Mouse (Mus musculus) T-helper 1 cell (primary cell): ENCODE data around the gene Nobox.

Source experiments
- in situ Hi-C: fragments of 300-600 bp; cut with MboI, MseI; formaldehyde crosslinking; loops from one replicate; pipeline ENCODE4 v1.15.1; 2025; ENCODE audit warnings: high pct_unique_total_duplicates

Nobox gene

DNA sequence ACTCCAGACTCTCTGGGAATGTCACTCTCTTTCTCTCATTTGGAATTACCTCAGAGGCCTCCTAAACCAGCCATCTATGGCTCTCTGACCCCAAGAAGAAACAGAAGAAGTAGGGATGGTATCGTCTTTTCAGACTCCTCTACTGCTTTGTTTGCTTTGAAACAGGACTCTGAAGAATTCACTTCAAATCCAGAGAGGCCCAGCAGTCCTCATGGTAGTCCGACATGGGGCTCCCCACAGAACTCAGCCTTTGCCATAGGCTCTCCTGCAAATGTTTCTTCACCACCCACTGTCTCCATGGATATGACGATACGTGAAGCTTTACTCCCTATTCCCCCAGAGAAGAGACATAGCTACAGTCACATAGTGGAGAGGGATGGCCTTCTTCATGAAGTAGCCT lies 35.2 kb downstream of the Nobox start:
- in situ Hi-C loops, result no loop called here

DNA sequence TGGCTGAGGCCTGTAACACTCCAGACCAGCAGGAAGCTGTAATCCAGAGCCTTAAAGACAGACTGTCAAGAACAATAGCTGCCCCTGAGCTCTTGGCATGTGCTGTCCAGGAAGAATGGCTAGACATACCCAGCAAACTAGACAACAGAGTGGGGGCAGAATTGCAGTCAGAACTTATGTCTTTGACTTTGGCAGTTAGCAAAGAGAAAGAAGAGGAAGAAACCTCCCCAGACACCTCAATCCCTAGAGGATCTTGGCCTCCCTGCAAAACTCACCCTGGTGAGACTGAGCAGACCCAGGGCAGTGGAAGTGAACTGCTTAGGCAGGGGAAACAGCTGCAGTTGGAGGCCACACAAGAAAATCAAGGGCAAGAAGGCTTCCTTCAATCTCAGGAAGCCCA lies 36.8 kb downstream of the Nobox start:
- in situ Hi-C loops, result no loop called here

DNA sequence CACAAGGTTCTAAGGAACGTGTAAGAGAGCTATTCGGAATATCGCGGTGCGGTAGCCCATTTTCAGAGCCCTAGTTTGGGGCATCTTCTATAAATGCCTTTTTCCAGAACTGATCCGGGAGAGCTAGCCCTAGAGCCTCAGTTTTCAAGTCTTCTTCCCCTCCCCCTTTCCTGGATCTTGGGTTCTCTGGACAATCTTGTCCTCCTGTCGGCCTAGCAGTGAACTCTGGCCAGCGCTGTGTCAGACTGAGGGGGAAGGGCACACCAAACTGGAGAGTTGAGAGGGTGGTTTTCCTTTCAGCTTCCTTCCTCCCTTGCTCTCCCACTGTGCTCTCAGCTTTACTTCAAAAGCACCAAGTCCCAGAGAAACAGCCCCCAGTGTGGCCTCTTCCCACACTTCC lies 43.0 kb downstream of the Nobox start:
- in situ Hi-C loops, result no loop called here

DNA sequence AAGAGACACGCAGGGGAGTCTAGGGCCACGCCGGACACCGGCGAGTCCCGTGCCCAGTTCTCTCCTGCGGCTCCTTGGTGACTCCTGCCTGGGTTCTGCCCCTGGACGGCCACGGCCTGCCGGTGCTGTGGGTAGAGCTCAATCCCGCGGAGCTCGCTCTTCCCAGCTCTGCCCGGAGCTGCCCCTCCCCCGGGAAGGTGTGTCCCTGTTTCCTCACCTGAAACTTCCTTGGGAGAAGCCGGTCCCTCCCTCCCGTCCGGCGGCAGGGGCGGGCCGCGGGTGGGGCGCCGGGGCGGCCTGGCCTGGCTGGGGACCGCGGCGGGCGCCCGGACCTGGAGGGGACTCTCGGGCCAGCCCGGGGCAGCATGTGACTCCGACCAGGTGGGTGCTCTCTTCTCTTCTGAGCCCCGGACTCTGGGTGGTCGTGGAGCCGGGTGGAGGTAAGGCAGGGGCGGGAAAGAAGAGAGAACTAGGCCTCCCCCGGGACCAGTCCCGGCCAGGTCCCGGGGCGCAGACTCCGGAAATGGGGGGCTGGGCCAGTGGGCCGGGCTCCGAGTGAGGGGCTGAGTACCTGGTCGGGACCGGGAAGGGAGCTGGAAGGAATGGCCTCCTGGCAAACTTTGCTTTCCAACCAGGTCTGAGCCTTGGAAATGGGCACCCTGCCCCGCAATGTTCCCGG lies 43.9 kb downstream of the Nobox start, which contains the start of gene Arhgef5:
Gene Arhgef5 (plus strand): TSS at position 220 of the 679 bp plus-strand sequence.
- in situ Hi-C loops, result no loop called here

DNA sequence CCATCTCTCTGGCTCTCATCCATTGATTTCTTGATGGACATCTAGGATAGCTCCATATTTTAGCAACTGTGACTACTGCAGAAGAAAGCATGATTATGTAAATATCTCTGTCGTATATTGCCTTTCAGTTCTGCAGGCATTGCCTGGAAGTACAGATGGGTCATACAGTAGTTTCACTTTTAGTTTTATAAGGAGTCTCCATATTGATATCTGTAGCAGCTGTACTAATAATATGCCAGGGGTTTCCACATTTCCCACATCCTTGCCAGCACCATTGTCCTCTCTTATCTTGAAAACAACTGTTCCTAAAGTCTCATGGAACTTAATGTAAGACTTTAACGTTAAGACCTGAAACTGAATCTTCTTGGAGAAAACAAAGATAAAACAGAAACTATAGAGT lies 48.6 kb downstream of the Nobox start:
- in situ Hi-C loops, result no loop called here

DNA sequence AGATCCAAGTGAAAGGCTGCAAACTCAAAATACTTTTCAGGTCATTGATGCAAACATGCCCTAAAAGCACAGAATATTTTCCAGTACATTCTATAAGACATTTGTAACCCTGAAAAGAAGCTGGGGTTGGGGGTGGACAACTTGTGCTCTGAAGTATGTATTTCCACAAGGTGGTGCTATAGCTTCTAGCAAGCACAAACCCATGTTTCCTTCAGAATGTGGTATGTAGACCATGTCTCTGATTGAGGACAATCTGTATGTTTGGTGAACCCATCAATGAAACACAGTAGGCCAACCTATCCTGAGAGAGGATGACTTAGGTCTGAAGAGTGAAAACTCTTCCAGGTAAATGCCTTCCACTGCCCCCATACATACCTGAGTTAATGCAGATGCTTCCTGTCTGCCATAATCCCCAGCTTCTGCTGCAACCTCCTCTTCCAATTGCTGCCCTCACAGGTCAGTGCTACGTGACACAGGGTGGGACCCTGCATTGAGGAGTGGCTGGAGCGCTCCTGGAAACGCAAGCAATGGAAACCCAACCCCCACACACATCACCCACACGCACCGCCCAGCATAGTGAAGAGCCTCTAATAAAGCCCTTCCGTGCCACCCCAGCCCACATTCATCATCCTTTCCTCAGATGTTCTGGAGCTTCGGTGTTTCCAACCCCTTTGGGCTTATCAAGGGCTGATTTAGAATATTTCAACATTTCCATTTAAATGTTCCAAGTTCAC lies 55.0 kb downstream of the Nobox start:
- in situ Hi-C loops, result no loop called here
